Mouse (Mus musculus) stomach, embryonic 14.5 days (tissue): ENCODE measurements around the gene Ap2a2. TPM values are rescaled to one million over a fixed set of nuclear protein-coding genes. Genes with fewer than 3 reads are reported as not detected.
"Not testable (repeated sequence)": the region's sequence is repeated elsewhere in the genome, so short reads cannot be mapped to it uniquely, and the experiment has no call there.

Source experiments
- ATAC-seq: fragments of 200-750 bp; cut with Nextera tagmentation; 2 replicates; pipeline ENCODE4 v1.8.0; 2017; ENCODE audit warnings: low read depth, moderate TSS enrichment; ENCODE audit not compliant: insufficient number of reproducible peaks, insufficient read depth, low FRiP score
- H3K27ac ChIP-seq: fragments of 300-500 bp; sonication (generic); 2 replicates; pipeline ENCODE4 v1.5.1; 2014; ENCODE audit warnings: mild to moderate bottlenecking, low read length, moderate library complexity, mixed read lengths
- H3K27me3 ChIP-seq: fragments of 300-500 bp; sonication (generic); 2 replicates; pipeline ENCODE4 v1.6.1; 2014; ENCODE audit warnings: low read length, control low read depth, mixed read lengths; ENCODE audit not compliant: control insufficient read depth, insufficient read depth
- H3K36me3 ChIP-seq: fragments of 300-500 bp; sonication (generic); 2 replicates; pipeline ENCODE4 v1.6.1; 2014; ENCODE audit warnings: mild to moderate bottlenecking, control low read depth, low read length, moderate library complexity, mixed read lengths; ENCODE audit not compliant: control insufficient read depth, insufficient read depth
- H3K4me1 ChIP-seq: fragments of 300-500 bp; sonication (generic); 2 replicates; pipeline ENCODE4 v1.6.1; 2014; ENCODE audit warnings: low read length, control low read depth, mixed read lengths; ENCODE audit not compliant: control insufficient read depth, insufficient read depth
- H3K4me2 ChIP-seq: fragments of 300-500 bp; sonication (generic); replicated peaks from 2 replicates; pipeline ENCODE4 v1.6.1; 2014; ENCODE audit warnings: low read depth, low read length, control low read depth
- H3K4me3 ChIP-seq: fragments of 300-500 bp; sonication (generic); 2 replicates; pipeline ENCODE4 v1.5.1; 2014; ENCODE audit warnings: low read depth, low read length, control low read depth
- H3K9ac ChIP-seq: fragments of 300-500 bp; sonication (generic); replicated peaks from 2 replicates; pipeline ENCODE4 v1.6.1; 2014; ENCODE audit warnings: low read depth, mild to moderate bottlenecking, control low read depth, low read length, moderate library complexity, mixed read lengths
- H3K9me3 ChIP-seq: fragments of 300-500 bp; sonication (generic); 2 replicates; pipeline ENCODE4 v1.6.1; 2016; ENCODE audit warnings: low read depth, low read length, control low read depth; ENCODE audit not compliant: control insufficient read depth
- WGBS: fragments of 180-500 bp; shearing (Covaris S2); extraction: QIAGEN DNeasy Blood & Tissue Kit; methylation state at CpG from one replicate; pipeline ENCODE4 v1.1.7; 2014; 5-methylcytosine and 5-hydroxymethylcytosine counted together
- polyA plus RNA-seq: library from polyadenylated mRNA; unstranded; fragments of >200 nt; fragmentation: Nextera tagmentation; extraction: Ambion mirVana; gene quantifications from 2 replicates; pipeline ENCODE4 v1.2.1, GENCODE M21; 2014

Ap2a2 gene
- polyA plus RNA-seq, 1 experiment from 2014 or later: 71.8 TPM

DNA sequence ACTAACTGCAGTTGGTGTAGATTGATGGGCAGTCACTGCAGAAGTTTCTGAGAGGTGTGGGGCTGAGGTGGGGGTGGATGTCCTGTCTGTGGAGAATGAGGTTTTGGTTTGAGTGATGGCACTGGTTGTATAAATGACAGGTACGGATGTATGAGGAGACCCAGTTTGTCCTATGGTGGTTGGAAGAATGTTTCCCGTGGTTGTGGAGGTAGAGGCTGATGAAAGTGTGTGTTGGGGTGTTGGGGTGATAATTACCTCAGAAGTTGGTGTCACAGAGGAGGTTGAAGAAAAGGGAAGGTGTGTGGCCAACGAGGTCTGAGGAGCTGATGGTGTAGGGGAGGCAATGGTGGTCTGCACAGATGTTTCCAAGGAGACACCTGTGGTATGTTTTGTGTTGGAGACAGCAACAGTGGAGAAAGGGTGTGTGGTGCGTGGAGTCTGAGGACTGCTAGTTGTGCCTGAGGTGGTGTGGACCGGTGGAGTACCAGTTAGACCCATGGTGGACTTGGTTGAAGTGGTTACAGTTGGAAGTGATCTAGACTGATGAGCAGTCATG is 77.4 kb downstream of the Ap2a2 start:
- ATAC-seq: peak; percentile 64
- not testable (repeated sequence) for H3K27me3 ChIP-seq, H3K4me2 ChIP-seq, H3K36me3 ChIP-seq, H3K9me3 ChIP-seq, H3K4me3 ChIP-seq, H3K27ac ChIP-seq, H3K4me1 ChIP-seq, H3K9ac ChIP-seq
- WGBS: 84% methylated on average over 5 of the region's 5 CpGs

DNA sequence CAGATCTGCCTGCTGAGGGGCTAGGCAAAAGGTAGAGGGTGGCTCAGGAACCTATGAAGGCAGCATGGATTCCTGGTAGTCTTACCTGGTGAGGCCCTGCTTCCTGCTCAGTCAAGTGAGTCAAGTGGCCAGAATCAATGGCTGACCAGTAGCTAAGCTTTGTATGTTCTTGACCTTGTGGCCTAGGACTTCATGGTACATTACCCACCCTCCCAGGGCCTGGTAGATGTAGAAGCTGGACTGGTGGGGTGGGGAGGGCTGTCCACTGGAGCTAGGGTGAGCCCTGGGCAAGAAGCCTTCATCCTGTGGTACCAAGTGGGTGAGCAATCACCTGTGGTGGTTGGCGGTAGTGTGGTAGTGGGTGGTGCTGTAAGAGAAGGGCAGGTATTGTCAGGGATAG is 80.4 kb downstream of the Ap2a2 start:
- no peaks in the 10 kb centered on the region for H3K4me1 ChIP-seq
- no peaks in the 10 kb centered on the region for H3K36me3 ChIP-seq
- no peak overlapping the region for H3K4me3 ChIP-seq
- H3K9ac ChIP-seq: no peak overlapping the region
- no peak for ATAC-seq
- 94% methylated on average over 1 of the region's 1 CpGs for WGBS
- H3K27me3 ChIP-seq: no peaks in the 10 kb centered on the region
- no peak overlapping the region for H3K4me2 ChIP-seq
- no peaks in the 10 kb centered on the region for H3K9me3 ChIP-seq
- no peak overlapping the region for H3K27ac ChIP-seq

DNA sequence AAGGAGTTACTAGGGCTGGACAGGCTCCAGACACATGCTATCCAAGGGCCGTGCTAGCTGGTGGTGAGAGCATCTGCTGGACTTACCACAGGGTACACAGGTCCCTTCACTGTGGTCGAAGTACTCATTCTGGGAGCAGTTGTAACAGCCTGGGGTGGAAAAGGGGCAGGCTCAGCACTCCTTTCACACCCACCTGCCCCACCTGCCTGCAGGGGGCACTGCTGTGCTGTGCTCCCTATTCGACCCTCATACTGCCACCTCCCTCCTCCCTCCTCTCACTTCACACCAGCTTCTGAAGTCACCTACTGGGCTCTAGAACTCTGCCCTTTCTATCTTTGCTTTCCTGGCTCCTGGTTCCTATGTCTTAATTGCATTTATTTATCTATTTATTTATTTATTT is 81.2 kb downstream of the Ap2a2 start:
- Histone ChIP-seq H3K4me1 (no peaks in the 10 kb centered on the region), H3K4me2 (no peak overlapping the region), H3K9me3 (no peaks in the 10 kb centered on the region), H3K27ac (no peak overlapping the region), H3K9ac (no peak overlapping the region), H3K36me3 (no peaks in the 10 kb centered on the region), H3K27me3 (no peaks in the 10 kb centered on the region), H3K4me3 (no peak overlapping the region)
- 57% methylated on average over 3 of the region's 3 CpGs for WGBS
- no peak for ATAC-seq

DNA sequence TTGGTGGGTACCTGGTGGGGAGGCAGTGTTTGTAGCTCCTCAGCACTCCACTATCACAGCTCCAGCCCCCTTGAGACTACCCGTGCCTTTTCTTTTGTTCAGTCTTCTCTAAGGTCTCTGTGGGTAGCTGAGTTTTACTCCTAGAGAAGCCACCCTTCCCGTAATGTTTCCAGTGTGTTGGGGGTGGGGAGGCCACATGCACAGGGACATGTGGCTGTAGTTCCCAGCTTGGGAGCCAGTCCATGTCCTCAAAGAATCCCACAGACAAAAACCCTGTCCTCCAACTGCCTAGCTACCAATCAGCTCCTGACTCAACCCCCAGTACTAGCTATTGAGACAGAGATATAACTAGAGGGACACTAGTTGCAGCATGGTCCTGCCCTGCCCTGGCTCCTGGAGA is 85.1 kb downstream of the Ap2a2 start:
- 69% methylated on average over 2 of the region's 2 CpGs for WGBS
- no peak overlapping the region for H3K27ac ChIP-seq
- no peak overlapping the region for H3K4me2 ChIP-seq
- no peaks in the 10 kb centered on the region for H3K9me3 ChIP-seq
- H3K4me3 ChIP-seq: no peak overlapping the region
- H3K4me1 ChIP-seq: no peaks in the 10 kb centered on the region
- no peak overlapping the region for H3K9ac ChIP-seq
- H3K27me3 ChIP-seq: no peaks in the 10 kb centered on the region
- H3K36me3 ChIP-seq: no peaks in the 10 kb centered on the region
- no peak for ATAC-seq

DNA sequence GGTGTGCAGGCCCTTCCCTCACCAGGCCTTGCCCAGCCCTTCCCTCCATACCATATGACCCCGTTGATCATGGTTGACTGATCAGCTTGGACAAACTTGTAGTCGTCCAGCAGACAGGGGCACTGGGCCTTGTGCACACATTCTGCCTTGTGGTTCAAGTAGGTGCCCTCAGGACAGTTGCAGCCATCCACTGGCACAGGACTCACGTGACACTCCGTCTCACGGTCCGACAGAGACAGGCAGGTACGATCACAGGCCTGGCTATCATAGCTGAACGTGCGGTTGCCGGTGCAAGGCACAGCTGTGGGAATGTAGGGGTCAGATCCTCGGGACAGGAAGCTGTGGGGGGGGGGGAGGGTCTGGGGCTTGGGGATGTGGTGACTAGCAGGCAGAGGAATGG is 85.8 kb downstream of the Ap2a2 start:
- Histone ChIP-seq H3K27me3 (no peaks in the 10 kb centered on the region), H3K4me2 (no peak overlapping the region), H3K27ac (no peak overlapping the region), H3K9me3 (no peaks in the 10 kb centered on the region), H3K4me3 (no peak overlapping the region), H3K9ac (no peak overlapping the region), H3K36me3 (no peaks in the 10 kb centered on the region), H3K4me1 (no peaks in the 10 kb centered on the region)
- 65% methylated on average over 11 of the region's 11 CpGs for WGBS
- no peak for ATAC-seq

DNA sequence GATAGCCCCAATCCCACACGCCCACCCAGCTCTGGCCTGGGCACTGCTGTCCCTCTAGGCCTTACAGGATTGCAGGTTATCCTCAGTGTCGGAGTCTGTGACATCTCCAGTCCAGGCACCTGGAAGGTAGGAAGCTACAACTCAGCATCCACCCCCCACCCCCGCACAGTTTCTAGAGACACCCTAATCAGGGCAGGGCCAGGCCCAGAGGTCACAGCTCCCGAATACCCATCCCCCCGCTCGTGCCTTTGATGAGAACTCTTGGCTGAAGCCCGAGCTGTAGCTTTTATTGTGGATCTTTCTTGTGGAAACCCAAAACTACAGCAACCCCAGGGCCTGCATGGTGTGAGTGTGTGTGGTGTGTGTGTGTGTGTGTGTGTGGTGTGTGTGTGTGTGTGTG is 90.2 kb downstream of the Ap2a2 start:
- WGBS: 42% methylated on average over 7 of the region's 7 CpGs
- H3K27ac ChIP-seq: no peak overlapping the region
- H3K27me3 ChIP-seq: no peaks in the 10 kb centered on the region
- no peak overlapping the region for H3K9ac ChIP-seq
- no peaks in the 10 kb centered on the region for H3K9me3 ChIP-seq
- no peaks in the 10 kb centered on the region for H3K4me1 ChIP-seq
- no peak overlapping the region for H3K4me3 ChIP-seq
- no peak overlapping the region for H3K4me2 ChIP-seq
- H3K36me3 ChIP-seq: no peaks in the 10 kb centered on the region
- ATAC-seq: no peak

DNA sequence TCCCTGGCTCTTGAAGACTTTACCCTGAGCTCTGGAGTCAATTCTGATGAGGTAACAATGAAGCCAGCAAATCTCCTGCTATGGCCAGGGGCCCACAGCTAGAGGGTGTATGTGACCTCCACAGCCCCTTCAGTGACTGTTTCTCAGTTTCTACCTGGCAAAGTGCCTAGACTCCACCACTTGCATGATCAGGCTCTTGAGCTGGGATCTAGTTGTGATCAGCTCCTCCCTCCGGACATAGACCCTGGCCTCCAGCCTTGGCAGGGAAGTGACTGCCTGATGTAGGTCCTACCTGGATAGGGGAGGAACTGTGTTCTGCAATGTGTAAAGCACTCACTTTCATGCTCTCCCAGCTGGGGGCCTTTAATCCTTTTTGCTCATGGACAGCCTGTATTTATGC is 98.4 kb downstream of the Ap2a2 start:
- WGBS: 75% methylated on average over 1 of the region's 1 CpGs
- Histone ChIP-seq H3K36me3 (no peaks in the 10 kb centered on the region), H3K9me3 (no peaks in the 10 kb centered on the region), H3K9ac (no peak overlapping the region), H3K4me3 (no peak overlapping the region), H3K27me3 (no peaks in the 10 kb centered on the region), H3K4me1 (peaks cover 3% of the 10 kb centered on the region; the same call in 1 of the 2 replicates), H3K4me2 (no peak overlapping the region), H3K27ac (no peak overlapping the region)
- ATAC-seq: no peak

DNA sequence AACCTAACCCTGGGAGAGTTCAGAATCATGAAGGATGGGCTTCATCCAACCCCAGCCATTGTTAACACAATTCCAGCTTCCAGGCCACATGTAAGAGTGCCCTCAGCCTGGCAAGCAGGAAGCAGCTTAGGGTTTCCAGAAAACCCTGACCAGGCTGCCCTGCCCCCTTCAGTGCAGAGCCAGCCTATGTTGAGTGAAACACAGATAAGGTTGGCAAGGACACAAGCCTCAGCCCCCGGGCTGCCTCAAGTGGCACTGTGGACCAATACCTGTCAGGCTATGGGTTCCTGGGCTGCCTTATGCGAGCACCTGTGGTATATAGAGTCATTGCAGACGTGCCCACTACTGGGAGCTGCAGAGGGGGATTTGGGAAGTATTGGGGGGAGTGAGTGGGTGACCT is 99.5 kb downstream of the Ap2a2 start:
- no peak for ATAC-seq
- H3K4me3 ChIP-seq: no peak overlapping the region

DNA sequence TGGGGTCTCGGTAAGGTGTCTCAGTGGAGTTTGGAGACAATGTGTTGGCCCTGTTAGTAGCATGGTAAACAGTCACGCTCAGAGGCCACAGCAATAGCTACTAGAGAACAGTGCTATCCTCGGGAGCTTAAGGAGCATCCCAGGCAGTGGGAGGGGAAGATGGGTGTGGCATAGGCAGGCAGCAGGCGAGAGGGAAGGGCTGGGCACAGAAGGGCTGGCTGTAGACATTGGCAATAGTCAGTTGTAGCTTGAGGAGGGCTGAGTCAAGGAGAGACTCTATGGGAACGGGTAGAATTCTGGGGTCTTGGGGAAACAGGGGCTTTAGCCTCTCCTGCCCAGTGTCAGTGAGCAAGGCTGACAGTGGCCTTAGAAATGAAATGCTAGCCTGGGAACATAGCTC is 100.2 kb downstream of the Ap2a2 start:
- Histone ChIP-seq H3K4me1 (peaks cover 3% of the 10 kb centered on the region; the same call in 1 of the 2 replicates), H3K9ac (no peak overlapping the region), H3K9me3 (no peaks in the 10 kb centered on the region), H3K27ac (no peak overlapping the region), H3K4me3 (no peak overlapping the region), H3K36me3 (no peaks in the 10 kb centered on the region), H3K4me2 (no peak overlapping the region), H3K27me3 (no peaks in the 10 kb centered on the region)
- WGBS: 60% methylated on average over 5 of the region's 5 CpGs
- ATAC-seq: no peak

More for the DNA sequence above, 99.5 kb downstream of the Ap2a2 start:
- Histone ChIP-seq H3K4me1 (peaks cover 3% of the 10 kb centered on the region; the same call in 1 of the 2 replicates), H3K27me3 (no peaks in the 10 kb centered on the region), H3K9ac (no peak overlapping the region), H3K36me3 (no peaks in the 10 kb centered on the region), H3K4me2 (no peak overlapping the region), H3K9me3 (no peaks in the 10 kb centered on the region), H3K27ac (no peak overlapping the region)
- WGBS: 77% methylated on average over 3 of the region's 3 CpGs
